Mouse (Mus musculus): ENCODE results near the gene Rex1bd.

Rex1bd gene

DNA sequence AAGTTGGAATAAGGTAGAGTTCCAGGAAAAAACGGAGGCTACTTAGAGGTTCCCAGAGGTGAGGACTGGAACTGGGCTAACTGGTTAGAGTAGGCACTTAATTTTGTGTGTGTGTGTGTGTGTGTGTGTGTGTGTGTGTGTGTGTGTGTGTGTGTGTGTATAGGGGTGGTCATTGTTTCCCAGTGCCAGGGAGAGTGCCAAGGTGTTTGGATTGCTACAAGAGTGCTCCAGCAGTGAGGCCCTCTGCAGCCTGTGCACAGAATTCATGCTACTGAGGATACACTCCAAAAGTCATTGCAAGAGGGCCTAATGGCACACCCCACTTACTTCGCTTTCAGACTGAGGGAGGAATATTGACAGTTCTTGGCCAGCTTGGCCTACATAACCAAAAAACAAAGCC is 23.6 kb downstream of the Rex1bd start:
- in situ Hi-C loops (cut with MboI; ENCODE audit: low sequenced_read_pairs): no loop called here

GRCm38 (mm10) chr8:70481908-70482307 is 24.6 kb downstream of the Rex1bd start:
- in situ Hi-C loops (cut with MboI; ENCODE audit: low sequenced_read_pairs): no loop called here

GRCm38 (mm10) chr8:70477269-70477982 is 29.1 kb downstream of the Rex1bd start:
- in situ Hi-C loops (cut with MboI; ENCODE audit: low sequenced_read_pairs): no loop called here

DNA sequence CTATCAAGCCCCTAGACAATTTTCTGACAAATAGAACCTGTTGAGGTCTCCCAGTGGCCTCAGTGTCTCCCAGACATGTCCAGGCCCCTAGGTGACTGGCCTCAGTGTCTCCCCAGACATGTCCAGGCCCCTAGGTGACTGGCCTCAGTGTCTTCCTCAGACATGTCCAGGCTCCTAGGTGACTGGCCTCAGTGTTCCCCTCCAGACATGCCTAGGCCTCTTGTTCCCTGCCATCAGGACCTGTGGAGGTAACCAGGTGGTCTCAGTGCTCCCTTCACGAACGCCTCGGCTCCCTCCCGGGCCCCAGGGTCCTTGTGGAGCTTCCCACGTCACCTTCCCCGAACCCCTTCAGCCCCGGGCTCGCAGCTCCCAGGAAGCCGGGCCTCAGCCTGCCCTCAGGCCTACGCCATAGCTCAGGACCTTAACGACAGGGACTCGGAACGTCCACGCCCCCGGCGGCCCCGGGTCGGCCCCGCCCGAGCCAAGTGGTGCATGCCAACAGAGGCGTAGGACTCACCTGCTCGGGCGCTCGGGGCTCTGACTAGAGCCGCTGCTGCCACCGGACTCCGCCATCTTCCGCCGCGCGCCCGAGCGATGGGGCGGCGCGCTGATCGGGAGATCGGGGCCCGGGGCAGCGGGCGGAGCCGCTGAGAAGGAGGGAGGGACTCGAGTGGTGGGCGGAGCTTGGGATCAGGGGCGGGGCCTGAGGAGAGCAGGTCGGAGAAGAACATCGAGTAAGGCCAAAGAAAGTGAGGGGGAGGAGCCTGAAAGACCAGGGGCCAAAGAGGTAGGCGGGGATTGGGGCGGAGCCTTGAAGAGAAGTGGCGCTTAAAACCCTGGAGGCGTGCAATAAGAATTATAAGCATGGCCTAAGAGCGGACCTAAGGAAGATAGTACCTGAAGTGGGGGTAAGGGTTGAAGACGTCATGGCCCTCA is 30.0 kb downstream of the Rex1bd start, which contains the start of gene Klhl26:
TSS of gene Klhl26 (minus strand) at position 636 of the 936 bp plus-strand sequence.
- in situ Hi-C loops (cut with MboI; ENCODE audit: low sequenced_read_pairs): no loop called here

DNA sequence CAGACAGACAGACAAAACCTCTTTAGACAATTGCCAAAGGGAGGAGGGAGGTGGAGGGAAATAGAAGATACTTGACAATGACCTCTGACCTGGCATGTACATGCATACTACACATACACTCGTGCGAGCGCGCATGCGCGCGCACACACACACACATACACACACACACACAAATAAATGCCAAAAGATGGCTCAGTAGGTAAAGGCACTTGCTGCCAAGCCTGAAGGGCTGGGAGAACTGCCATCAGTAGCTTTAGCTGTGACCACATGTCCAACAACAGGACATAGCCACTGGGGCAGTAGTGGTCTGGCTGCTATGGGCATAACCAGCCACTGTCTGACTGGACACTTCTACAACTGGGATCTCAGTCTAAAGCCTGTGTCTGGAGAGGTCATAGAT is 34.7 kb downstream of the Rex1bd start:
- in situ Hi-C loops (cut with MboI; ENCODE audit: low sequenced_read_pairs): no loop called here

DNA sequence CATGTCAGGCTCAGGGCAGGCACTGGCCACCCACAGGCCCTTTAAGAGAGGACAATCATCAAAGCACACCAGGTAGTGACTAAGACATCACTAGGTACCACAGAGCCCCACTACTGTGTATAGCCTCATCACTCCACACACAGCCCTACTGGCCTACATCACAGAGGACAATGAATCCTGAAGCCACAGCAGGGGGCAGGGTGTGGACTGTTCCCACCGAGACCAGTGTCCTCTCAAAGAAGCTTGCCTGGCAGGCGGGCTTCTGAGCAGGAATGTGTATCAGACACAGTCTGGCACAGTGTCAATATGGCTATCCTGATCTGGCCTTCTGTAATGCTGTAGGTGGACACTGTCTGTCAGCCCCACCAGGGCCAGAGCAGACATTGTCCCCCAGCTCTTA is 36.6 kb downstream of the Rex1bd start:
- in situ Hi-C loops (cut with MboI; ENCODE audit: low sequenced_read_pairs): no loop called here

DNA sequence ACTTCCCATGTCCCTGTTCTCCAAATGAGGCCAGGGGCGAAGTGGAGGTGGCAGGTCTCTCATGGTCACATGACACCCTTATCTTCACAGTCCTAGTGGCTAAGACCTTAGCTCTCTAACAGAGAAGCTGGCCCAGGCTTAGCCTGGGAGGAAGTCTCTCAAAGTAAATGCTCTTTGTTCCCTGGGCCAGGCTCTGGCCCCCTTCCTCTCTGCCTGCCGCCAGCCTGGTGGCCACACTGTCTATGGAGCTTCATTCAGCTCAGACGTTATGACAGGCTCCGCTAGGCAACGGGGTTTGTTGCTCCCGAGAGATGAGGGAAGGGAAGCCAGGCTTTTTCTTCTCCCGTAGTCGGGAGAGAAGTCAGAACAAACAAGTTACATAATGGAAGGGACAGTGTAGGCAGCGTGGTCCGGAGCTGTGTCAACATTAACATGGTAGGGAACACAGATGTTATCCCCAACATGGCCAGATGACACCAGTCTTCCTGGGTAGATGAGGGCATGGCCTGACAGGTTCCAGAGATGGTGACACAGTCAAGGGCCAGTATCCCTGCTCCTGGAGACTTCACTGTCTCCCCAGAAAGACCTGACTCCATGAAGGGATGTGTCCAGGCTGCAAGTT is 37.1 kb downstream of the Rex1bd start:
- in situ Hi-C loops (cut with MboI; ENCODE audit: low sequenced_read_pairs): no loop called here

GRCm38 (mm10) chr8:70468733-70469132 is 37.8 kb downstream of the Rex1bd start:
- in situ Hi-C loops (cut with MboI; ENCODE audit: low sequenced_read_pairs): no loop called here

DNA sequence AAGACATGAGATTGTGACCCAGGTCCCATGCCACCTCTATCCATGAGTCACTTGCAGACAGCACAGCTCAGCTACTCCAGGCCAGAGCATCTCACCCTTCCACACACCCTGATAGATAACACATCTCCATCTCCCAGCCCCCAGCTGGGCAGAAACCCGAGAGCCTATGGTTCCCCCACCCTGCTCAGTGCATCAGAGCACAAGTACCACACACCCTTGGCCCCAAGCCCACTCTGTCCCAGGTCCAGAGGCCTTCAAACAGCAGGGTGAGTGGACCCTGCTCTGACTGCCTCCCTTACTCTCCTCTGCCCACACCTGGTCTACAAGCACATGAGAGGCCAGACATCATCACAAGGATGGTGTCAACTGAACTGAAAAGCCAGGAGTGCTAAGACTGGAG is 38.6 kb downstream of the Rex1bd start:
- in situ Hi-C loops (cut with MboI; ENCODE audit: low sequenced_read_pairs): no loop called here

DNA sequence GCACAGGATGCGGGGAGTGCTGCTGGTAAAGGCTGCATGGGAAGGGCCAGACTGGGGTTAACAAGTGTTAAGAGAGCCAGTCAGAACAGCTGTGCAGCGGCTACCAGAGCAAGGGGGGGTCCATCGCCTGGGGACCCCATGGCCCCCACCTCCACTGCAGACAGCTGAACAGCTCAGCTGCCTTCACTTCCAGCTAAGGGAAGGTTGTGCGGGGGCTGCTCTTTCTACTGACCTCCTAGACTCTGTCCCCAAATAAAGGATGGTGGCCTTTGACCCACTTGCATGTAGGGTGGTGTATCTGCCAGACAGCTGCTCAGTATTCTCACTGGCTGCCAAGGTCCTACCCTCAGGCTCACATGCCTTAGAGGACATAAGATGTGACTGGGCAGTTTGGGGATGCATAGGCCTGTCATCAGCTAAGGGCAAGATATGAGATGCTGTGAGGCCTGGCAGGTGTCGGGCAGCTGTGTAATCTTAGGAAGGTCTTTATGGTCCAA is 39.3 kb downstream of the Rex1bd start:
- in situ Hi-C loops (cut with MboI; ENCODE audit: low sequenced_read_pairs): no loop called here

DNA sequence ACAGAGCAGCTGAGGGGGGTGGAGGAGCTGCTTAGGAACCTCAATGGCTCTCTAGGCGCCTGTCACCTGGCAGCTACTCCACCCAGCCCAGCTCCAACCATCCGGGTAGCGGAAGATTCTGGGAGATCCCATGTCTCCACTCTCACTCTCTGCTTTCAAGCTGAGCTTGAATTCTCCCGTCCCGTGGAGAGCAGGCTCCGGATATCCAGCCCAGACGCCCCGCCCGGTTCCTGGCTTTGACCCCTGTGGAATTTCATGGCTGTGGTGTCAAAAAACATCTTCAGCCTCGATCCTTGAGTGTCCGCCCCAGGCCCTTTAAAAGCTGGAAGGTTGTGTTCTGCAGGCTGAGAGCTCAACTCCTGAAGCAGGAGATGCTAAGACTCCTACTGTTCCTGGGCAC is 39.8 kb downstream of the Rex1bd start:
- in situ Hi-C loops (cut with MboI; ENCODE audit: low sequenced_read_pairs): no loop called here

- in situ Hi-C loops (cut with MboI; ENCODE audit: low sequenced_read_pairs): no loop called here
Measured at GRCm38 (mm10) chr8:70466305-70466704, 40.2 kb downstream of the Rex1bd start.

DNA sequence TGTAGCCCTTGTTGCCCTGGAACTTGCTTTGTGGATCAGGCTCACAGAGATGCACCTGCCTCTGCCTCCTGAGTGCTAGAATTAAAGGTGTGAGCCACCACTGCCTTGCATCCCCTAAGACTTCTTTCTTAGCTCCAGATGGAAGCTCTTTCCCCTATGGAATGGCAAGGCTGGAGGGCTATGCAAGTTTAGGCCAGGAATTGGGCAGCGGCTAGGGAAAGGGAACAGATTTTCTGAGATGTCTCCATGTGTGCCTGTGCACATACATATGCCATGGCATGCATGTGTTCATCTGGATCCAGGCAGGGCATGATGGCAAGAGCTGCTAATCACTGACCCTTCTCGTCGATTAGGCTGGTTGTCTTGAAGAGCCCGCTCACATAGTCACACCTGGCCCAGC is 40.9 kb downstream of the Rex1bd start:
- in situ Hi-C loops (cut with MboI; ENCODE audit: low sequenced_read_pairs): no loop called here

- in situ Hi-C loops (cut with MboI; ENCODE audit: low sequenced_read_pairs): no loop called here
Measured at GRCm38 (mm10) chr8:70464162-70464561, 42.4 kb downstream of the Rex1bd start.

GRCm38 (mm10) chr8:70463306-70463705 is 43.2 kb downstream of the Rex1bd start:
- in situ Hi-C loops (cut with MboI; ENCODE audit: low sequenced_read_pairs): no loop called here

- in situ Hi-C loops (cut with MboI; ENCODE audit: low sequenced_read_pairs): no loop called here
Measured at GRCm38 (mm10) chr8:70462516-70462813, 44.1 kb downstream of the Rex1bd start.

GRCm38 (mm10) chr8:70461765-70462515 is 44.6 kb downstream of the Rex1bd start:
- in situ Hi-C loops (cut with MboI; ENCODE audit: low sequenced_read_pairs): no loop called here

DNA sequence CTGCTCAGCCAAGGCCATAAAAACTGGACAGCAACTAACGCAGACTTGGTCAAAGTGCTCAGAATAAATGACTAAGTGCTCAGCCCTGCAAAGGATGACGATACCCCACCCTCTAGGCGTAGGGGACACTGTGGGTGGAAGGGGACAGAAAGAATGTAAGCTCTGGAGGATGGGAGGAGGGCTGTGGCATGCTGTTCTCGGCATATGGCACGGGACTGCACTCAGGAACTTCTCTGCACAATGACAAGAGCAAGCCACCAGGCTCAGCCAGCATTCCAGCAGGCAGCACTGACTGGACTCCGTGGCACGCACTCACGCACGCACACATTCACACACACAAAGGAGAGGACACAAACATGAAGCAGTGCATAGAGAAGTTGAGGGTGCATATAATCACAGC is 45.9 kb downstream of the Rex1bd start:
- in situ Hi-C loops (cut with MboI; ENCODE audit: low sequenced_read_pairs): no loop called here

GRCm38 (mm10) chr8:70460199-70460598 is 46.4 kb downstream of the Rex1bd start:
- in situ Hi-C loops (cut with MboI; ENCODE audit: low sequenced_read_pairs): no loop called here

GRCm38 (mm10) chr8:70459636-70460035 is 46.9 kb downstream of the Rex1bd start:
- in situ Hi-C loops (cut with MboI; ENCODE audit: low sequenced_read_pairs): no loop called here

GRCm38 (mm10) chr8:70458462-70458861 is 48.1 kb downstream of the Rex1bd start:
- in situ Hi-C loops (cut with MboI; ENCODE audit: low sequenced_read_pairs): no loop called here

Data from CH12F3 (cell line).